In the genomic region with DNA sequence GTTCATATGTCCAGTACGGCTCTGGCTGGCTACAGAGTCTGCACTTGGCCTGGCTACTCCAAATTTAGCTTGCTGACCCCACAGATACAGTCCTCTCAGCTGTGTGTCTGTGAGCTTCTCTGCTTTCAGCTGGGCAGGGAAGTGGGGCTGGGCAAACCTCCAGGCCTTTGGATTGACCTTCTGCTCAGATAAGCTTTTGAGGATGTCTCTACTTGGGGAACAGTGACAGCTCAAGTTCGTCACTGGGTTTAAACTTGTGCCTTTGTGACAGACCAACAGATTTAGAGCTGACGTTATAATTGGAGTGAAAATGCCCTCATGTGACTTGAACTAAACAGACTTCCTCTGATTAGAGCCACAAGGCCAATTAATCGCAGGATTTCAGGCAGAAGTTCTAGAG, we compare ENCODE assay signal across 8 mouse cellular contexts.
DNase-seq lines count a peak whose midpoint lies in the region; ATAC-seq and TF ChIP-seq lines count a peak whose summit lies in the region.
"Had no signal": no experiment of that assay in that cellular context is flagged by ENCODE, and none has a peak within 500 bp of the region (broad histone marks: within the 10 kb centered on the region; RNA-seq: fewer than 3 reads in every experiment).

No protein-coding gene starts in this region.

- no peaks in the 10 kb centered on the region for H3K36me3 ChIP-seq in midbrain, embryonic 11.5 days (ENCODE audit: control insufficient read depth, insufficient read depth, low read length)
- no peaks in the 10 kb centered on the region for H3K36me3 ChIP-seq in midbrain, embryonic 16.5 days (ENCODE audit: control insufficient read depth, insufficient read depth, low read length)
- no peaks in the 10 kb centered on the region for H3K36me3 ChIP-seq in heart, embryonic 13.5 days
- H3K36me3 ChIP-seq in midbrain, postnatal 0 days (ENCODE audit: insufficient read depth, low read length): no peaks in the 10 kb centered on the region
- H3K36me3 ChIP-seq: liver, embryonic 13.5 days had no signal

- peak; percentile 73 for DNase-seq in midbrain, embryonic 11.5 days (ENCODE audit: low spot score, missing footprints)
- peak; percentile 56 for DNase-seq in cerebellum, adult 9-11 months
- peak; percentile 76 for DNase-seq in midbrain, postnatal 0 days (ENCODE audit: low spot score)
- no peak for DNase-seq in thymus, postnatal 10 days (ENCODE audit: low spot score in 2 of 2)
- DNase-seq: liver, embryonic 13.5 days had no signal

- no peaks in the 10 kb centered on the region for H3K4me1 ChIP-seq in midbrain, embryonic 11.5 days (ENCODE audit: control insufficient read depth, insufficient read depth, low read length)
- H3K4me1 ChIP-seq in midbrain, embryonic 16.5 days (ENCODE audit: control insufficient read depth, insufficient read depth, low read length): peaks cover 23% of the 10 kb centered on the region
- peaks cover 39% of the 10 kb centered on the region for H3K4me1 ChIP-seq in heart, embryonic 13.5 days
- no peaks in the 10 kb centered on the region for H3K4me1 ChIP-seq in midbrain, postnatal 0 days (ENCODE audit: insufficient read depth, low read length)
- H3K4me1 ChIP-seq: liver, embryonic 13.5 days had no signal

- H3K9me3 ChIP-seq in midbrain, embryonic 11.5 days (ENCODE audit: control insufficient read depth, low read length): no peaks in the 10 kb centered on the region
- no peaks in the 10 kb centered on the region for H3K9me3 ChIP-seq in midbrain, embryonic 16.5 days (replicated peaks; ENCODE audit: control insufficient read depth, low read length, poor library complexity, severe bottlenecking)
- no peaks in the 10 kb centered on the region for H3K9me3 ChIP-seq in heart, embryonic 13.5 days
- H3K9me3 ChIP-seq in midbrain, postnatal 0 days (ENCODE audit: low read length): no peaks in the 10 kb centered on the region
- H3K9me3 ChIP-seq: liver, embryonic 13.5 days had no signal

- no peak overlapping the region for H3K4me2 ChIP-seq in midbrain, embryonic 11.5 days
- no peak overlapping the region for H3K4me2 ChIP-seq in midbrain, embryonic 16.5 days (ENCODE audit: low read length)
- H3K4me2 ChIP-seq in heart, embryonic 13.5 days: peak overlapping the region; percentile 18
- no peak overlapping the region for H3K4me2 ChIP-seq in midbrain, postnatal 0 days (ENCODE audit: low read depth, low read length, poor library complexity, severe bottlenecking)
- H3K4me2 ChIP-seq: liver, embryonic 13.5 days had no signal

- no peaks in the 10 kb centered on the region for H3K27me3 ChIP-seq in midbrain, embryonic 11.5 days (ENCODE audit: control insufficient read depth, insufficient read depth, low read length)
- no peaks in the 10 kb centered on the region for H3K27me3 ChIP-seq in midbrain, embryonic 16.5 days (ENCODE audit: control insufficient read depth, insufficient read depth, low read depth, low read length)
- no peaks in the 10 kb centered on the region for H3K27me3 ChIP-seq in heart, embryonic 13.5 days (replicated peaks)
- H3K27me3 ChIP-seq in midbrain, postnatal 0 days (ENCODE audit: insufficient read depth, low read length): no peaks in the 10 kb centered on the region
- H3K27me3 ChIP-seq: liver, embryonic 13.5 days had no signal

- no peak for ATAC-seq in midbrain, embryonic 11.5 days (ENCODE audit: low FRiP score)
- ATAC-seq in midbrain, embryonic 16.5 days: no peak
- ATAC-seq in heart, embryonic 13.5 days (ENCODE audit: extremely low read depth, insufficient number of reproducible peaks, low FRiP score, low TSS enrichment): no peak
- no peak for ATAC-seq in midbrain, postnatal 0 days (ENCODE audit: low FRiP score)
- no peak for ATAC-seq in activated CD4-positive, CD25-positive, alpha-beta regulatory T cell, adult 4 months

- no peak overlapping the region for H3K27ac ChIP-seq in midbrain, embryonic 11.5 days (ENCODE audit: low read depth, low read length)
- no peak overlapping the region for H3K27ac ChIP-seq in midbrain, embryonic 16.5 days (ENCODE audit: low read length)
- peak overlapping the region; percentile 76 for H3K27ac ChIP-seq in heart, embryonic 13.5 days (replicated peaks)
- no peak overlapping the region for H3K27ac ChIP-seq in midbrain, postnatal 0 days (ENCODE audit: low read depth, low read length)
- H3K27ac ChIP-seq: liver, embryonic 13.5 days had no signal

- H3K9ac ChIP-seq in midbrain, embryonic 11.5 days (ENCODE audit: low read length): no peak overlapping the region
- H3K9ac ChIP-seq in midbrain, embryonic 16.5 days (ENCODE audit: low read depth, low read length): no peak overlapping the region
- no peak overlapping the region; the same call in 1 of the 2 replicates for H3K9ac ChIP-seq in heart, embryonic 13.5 days
- H3K9ac ChIP-seq in midbrain, postnatal 0 days (replicated peaks; ENCODE audit: low read length, poor library complexity, severe bottlenecking): no peak overlapping the region
- H3K9ac ChIP-seq: liver, embryonic 13.5 days had no signal

- WGBS in midbrain, embryonic 11.5 days: 73% methylated on average over 4 of the region's 4 CpGs
- 54% methylated on average over 4 of the region's 4 CpGs for WGBS in midbrain, embryonic 16.5 days
- WGBS in heart, embryonic 13.5 days: 27% methylated on average over 4 of the region's 4 CpGs
- WGBS in midbrain, postnatal 0 days: 48% methylated on average over 4 of the region's 4 CpGs

- no peak overlapping the region for H3K4me3 ChIP-seq in midbrain, embryonic 11.5 days (ENCODE audit: low read depth, low read length)
- H3K4me3 ChIP-seq in midbrain, embryonic 16.5 days (ENCODE audit: low read depth, low read length): no peak overlapping the region
- no peak overlapping the region for H3K4me3 ChIP-seq in heart, embryonic 13.5 days
- no peak overlapping the region for H3K4me3 ChIP-seq in midbrain, postnatal 0 days (ENCODE audit: low read depth, low read length)
- H3K4me3 ChIP-seq: liver, embryonic 13.5 days had no signal

- TF ChIP-seq CTCF in midbrain, postnatal 0 days (IDR thresholded peaks at IDR 0.05): no peak

Comparison
In these comparisons a context has a peak if more than half of its experiments do, and no peak if none do; other contexts are left out.
1. DNase-seq: peak in midbrain, embryonic 11.5 days (single experiment), cerebellum, adult 9-11 months (single experiment) and midbrain, postnatal 0 days (single experiment); none in thymus, postnatal 10 days (0 of 2).